Mouse (Mus musculus): ENCODE measurements around the gene Olfr1121. TPM values are rescaled to one million over a fixed set of nuclear protein-coding genes. Genes with fewer than 3 reads are reported as not detected.
"Not testable (repeated sequence)": the region's sequence is repeated elsewhere in the genome, so short reads cannot be mapped to it uniquely, and the experiment has no call there.

The Olfr1121 gene
- total RNA-seq (2017): not detected in 2 replicates

DNA sequence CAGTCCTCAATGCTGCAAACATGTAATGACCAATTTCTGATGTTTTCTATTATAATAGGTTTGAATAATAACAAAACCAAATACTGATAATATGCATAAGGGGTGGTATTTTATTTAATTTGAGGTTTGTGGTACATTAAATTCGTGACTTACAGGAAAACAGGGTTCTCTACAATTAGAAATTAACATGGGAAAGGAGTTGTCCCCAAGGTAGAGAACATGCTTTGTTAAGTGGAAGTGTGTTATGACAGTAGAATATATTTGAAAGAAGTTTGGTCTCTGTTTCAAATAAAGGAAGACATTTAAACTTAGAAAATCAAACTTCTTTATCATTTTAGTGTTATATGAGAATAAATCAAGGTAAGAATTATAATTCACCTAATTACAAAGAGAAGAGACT is at the start of gene Olfr1121:
Gene Olfr1121 (plus strand): TSS at position 301 of the 400 bp plus-strand sequence.
- ATAC-seq (ENCODE audit: extremely low read depth, insufficient number of reproducible peaks, low FRiP score, poor library complexity, severe bottlenecking): no peak

DNA sequence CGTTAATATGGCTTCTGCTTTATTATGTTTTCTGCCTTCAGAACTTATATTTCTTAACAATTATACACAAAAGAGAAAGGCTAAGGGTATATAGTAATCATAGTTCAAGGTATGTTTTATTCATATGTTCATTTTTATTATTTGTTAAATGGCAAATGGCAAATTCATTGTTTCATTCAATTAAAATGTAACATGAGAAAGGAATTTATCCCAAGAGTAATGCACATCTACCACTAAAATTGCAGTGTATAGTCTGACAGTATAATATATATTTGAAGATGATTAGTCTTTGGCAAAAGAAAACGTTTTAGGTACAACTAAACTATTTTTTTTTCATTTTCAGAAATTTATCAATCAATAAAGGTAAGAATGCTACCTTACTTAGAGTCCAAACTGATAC is 15.2 kb upstream of the Olfr1121 start, which contains the start of gene Olfr1120:
Gene Olfr1120 (plus strand): TSS at position 301 of the 400 bp plus-strand sequence.
- no peak for ATAC-seq (ENCODE audit: extremely low read depth, insufficient number of reproducible peaks, low FRiP score, poor library complexity, severe bottlenecking)

DNA sequence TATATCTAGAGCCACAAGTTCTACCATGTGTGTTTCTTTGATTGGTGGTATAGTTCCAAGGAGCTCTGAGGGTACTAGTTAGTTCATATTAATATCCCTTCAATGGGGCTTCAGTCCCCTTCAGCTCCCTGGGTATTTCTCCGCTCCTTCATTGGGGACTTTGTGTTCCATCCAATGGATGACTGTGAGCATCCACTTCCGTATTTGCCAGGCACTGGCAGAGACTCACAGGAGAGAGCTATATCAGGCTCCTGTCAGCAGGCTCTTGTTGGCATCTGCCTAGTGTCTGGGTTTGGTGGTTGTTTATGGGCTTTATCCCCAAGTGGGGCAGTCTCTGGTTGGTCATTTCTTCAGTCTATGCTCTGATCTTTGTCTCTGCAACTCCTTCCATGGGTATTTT is 9.6 kb upstream of the Olfr1121 start:
- ATAC-seq (ENCODE audit: extremely low read depth, insufficient number of reproducible peaks, low FRiP score, poor library complexity, severe bottlenecking): not testable (repeated sequence)

DNA sequence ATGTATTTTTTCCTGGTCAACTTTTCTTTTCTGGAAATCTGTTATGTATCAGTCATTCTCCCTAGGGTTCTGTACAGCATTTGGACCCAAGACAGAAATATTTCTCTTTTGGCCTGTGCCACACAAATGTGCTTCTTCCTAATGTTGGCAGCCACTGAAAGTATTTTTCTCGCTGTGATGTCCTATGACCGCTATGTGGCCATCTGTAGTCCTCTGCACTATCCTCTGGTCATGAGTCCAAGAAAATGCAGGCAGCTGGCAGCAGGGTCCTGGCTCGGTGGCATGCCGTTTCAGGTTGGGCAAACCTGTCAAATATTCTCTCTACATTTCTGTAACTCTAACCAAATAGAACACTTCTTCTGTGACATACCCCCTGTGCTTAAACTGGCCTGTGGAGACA is 2.0 kb downstream of the Olfr1121 start:
- no peak for ATAC-seq (ENCODE audit: extremely low read depth, insufficient number of reproducible peaks, low FRiP score, poor library complexity, severe bottlenecking)

DNA sequence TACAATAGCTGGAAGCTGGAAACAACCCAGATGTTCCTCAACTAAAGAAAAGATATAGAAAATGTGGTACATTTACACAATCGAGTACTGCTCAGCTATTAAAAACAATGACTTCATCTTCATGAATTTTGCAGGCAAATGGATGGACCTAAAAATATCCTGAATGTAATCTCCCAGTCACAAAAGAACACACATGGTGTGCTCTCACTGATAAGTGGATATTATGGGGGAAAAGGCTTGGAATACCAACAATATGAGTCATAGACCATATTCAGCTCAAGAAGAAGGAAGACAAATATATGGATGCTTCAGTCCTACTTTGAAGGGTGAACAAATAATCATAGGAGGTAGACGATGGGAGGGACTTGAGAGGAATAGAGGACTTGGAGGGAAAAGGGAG is 14.2 kb downstream of the Olfr1121 start:
- no peak for ATAC-seq (ENCODE audit: extremely low read depth, insufficient number of reproducible peaks, low FRiP score, poor library complexity, severe bottlenecking)

DNA sequence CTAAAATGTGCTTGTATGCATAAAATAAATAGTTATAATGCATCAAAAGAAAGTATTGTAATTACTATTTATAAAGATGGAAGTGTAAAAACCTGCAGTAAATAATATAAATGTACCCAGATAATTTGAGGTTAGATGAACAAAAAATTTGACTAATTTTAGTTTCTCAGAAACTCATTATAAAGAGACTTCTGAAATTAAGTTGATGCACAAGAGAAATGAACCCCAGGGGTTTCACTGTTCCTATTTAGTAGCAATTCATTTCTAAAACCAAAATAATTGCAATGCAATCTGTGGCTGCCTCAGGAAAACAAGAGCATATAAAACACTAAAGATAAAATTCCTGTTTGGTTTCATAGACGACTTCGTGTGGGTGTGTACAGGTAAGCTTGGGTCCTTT is 15.9 kb downstream of the Olfr1121 start, which contains the start of gene Olfr1122:
Gene Olfr1122 (plus strand): TSS at position 301 of the 400 bp plus-strand sequence.
- no peak for ATAC-seq (ENCODE audit: extremely low read depth, insufficient number of reproducible peaks, low FRiP score, poor library complexity, severe bottlenecking)

DNA sequence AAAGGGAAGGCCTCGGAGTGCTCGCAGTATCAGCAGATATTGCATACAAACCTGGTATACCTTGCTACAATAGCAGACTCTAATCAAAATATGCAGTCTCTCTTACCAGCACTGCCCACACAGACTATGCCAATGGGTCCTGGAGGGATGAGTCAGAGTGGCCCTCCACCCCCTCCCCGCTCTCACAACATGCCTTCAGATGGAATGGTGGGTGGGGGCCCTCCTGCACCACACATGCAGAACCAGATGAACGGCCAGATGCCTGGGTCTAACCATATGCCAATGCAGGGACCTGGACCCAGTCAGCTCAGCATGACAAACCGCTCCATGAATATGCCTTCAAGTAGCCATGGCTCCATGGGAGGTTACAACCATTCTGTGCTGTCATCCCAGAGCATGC is 23.9 kb downstream of the Olfr1121 start:
- not testable (repeated sequence) for ATAC-seq (ENCODE audit: extremely low read depth, insufficient number of reproducible peaks, low FRiP score, poor library complexity, severe bottlenecking)

DNA sequence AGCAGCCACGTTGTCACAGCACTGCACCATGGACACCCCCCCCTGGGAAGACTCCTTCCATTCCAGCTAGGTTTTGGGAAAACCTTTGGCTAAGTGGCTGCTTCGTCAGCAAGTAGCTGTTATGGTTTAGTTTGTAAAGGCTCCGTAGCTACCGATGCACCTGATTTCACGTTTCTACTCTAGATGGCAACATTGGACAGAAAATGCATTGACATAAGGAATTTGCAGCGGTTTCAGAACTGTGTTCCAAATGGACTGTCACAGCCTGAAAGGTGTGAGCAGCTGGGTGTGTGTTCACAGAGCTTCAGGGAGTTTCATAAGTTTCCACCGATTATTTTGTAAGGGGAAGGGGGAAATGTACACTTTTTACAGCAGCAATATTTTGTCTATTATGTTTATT is 25.0 kb downstream of the Olfr1121 start:
- ATAC-seq (ENCODE audit: extremely low read depth, insufficient number of reproducible peaks, low FRiP score, poor library complexity, severe bottlenecking): not testable (repeated sequence)

DNA sequence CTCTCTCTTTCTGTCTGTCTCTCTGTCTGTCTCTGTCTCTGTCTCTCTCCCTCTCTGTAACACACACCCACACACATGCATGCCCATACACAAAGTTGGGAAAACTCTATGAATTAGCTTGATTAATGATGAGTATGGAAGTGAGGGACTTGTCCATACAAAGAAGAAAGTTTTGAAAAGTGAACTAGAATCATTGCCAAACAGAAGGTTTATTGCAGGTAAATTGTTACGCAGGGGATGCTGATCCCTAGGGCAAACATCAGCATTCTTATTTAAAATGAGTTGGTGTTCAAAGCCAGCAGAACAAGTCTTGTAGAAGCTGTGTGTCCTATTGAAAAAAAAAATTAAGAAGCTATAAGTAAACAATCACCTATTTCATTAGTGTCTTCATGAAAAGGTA is 46.6 kb downstream of the Olfr1121 start, which contains the start of gene Olfr1123:
Gene Olfr1123 (plus strand): TSS at position 301 of the 400 bp plus-strand sequence.
- ATAC-seq (ENCODE audit: extremely low read depth, insufficient number of reproducible peaks, low FRiP score, poor library complexity, severe bottlenecking): no peak

Other genes starting within 250 kb of the Olfr1121 start
- gene Olfr1110, start 229.6 kb upstream of the Olfr1121 start, total RNA-seq (2017): not detected in 2 replicates
- not detected in 2 replicates for gene Olfr1111, start 217.3 kb upstream of the Olfr1121 start, total RNA-seq (2017)
- gene Olfr1112, start 182.1 kb upstream of the Olfr1121 start, total RNA-seq (2017): not detected in 2 replicates
- gene Olfr1113, start 160.9 kb upstream of the Olfr1121 start, total RNA-seq (2017): not detected in 2 replicates
- gene Olfr1115, start 121.9 kb upstream of the Olfr1121 start, total RNA-seq (2017): not detected in 2 replicates
- 0.12 and 0.25 TPM in 2 replicates for gene Olfr1116, start 102.4 kb upstream of the Olfr1121 start, total RNA-seq (2017)
- 0.49 TPM in 1 of 2 replicates, not detected in the other for gene Olfr1118, start 62.3 kb upstream of the Olfr1121 start, total RNA-seq (2017)
- gene Olfr1120, start 15.1 kb upstream of the Olfr1121 start, total RNA-seq (2017): not detected in 2 replicates
- not detected in 2 replicates for gene Olfr1122, start 16.0 kb downstream of the Olfr1121 start, total RNA-seq (2017)
- gene Olfr1123, start 46.7 kb downstream of the Olfr1121 start, total RNA-seq (2017): not detected in 2 replicates
- not detected in 2 replicates for gene Olfr1124, start 60.4 kb downstream of the Olfr1121 start, total RNA-seq (2017)
- not detected in 2 replicates for gene Olfr1126, start 84.1 kb downstream of the Olfr1121 start, total RNA-seq (2017)
- gene Pramel7, start 127.2 kb downstream of the Olfr1121 start, total RNA-seq (2017): not detected in 2 replicates
- not detected in 2 replicates for gene Pramel6, start 136.7 kb downstream of the Olfr1121 start, total RNA-seq (2017)
- not detected in 2 replicates for gene Olfr153, start 161.9 kb downstream of the Olfr1121 start, total RNA-seq (2017)
- gene Olfr1128, start 175.6 kb downstream of the Olfr1121 start, total RNA-seq (2017): not detected in 2 replicates
- gene Olfr1129, start 204.0 kb downstream of the Olfr1121 start, total RNA-seq (2017): not detected in 2 replicates
- gene Olfr1130, start 236.3 kb downstream of the Olfr1121 start, total RNA-seq (2017): not detected in 2 replicates